Mouse (Mus musculus) bone marrow, adult 2 months (tissue): ENCODE data around the gene Hhatl.

Experiments used
- CTCF ChIP-seq: fragments of 200-500 bp; IDR thresholded peaks from 2 replicates; pipeline ENCODE4 v1.5.1; 2011; ENCODE audit warnings: low read length, control low read depth; ENCODE audit not compliant: control insufficient read depth, insufficient read depth
- POLR2A ChIP-seq: fragments of 200-500 bp; IDR thresholded peaks from 2 replicates; pipeline ENCODE4 v1.6.1; 2011; ENCODE audit warnings: low read depth, mild to moderate bottlenecking, control low read depth, low read length, borderline replicate concordance; ENCODE audit not compliant: control insufficient read depth

DNA sequence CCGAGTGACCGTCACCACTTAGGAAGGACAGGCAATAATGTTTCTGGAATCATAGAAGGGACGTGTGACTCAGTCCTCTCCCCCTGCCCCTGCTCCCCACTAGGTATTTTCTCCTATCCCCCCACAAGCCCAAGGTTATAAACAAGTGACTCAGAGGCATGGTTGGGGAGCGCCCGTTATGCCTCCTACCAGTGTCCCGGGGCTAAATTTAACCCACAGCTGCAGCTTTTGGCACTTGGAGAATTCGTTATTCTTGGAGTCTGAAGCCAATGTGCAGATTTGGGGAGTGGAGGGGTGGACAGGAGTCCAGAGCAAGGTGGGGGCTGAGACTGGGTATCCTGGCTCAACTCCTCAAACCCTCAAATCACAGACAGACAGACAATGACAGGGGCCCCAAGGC is 15.8 kb downstream of the Hhatl start:
- no peak for TF ChIP-seq CTCF
- TF ChIP-seq POLR2A, result no peak
